Mouse (Mus musculus) liver, embryonic 15.5 days (tissue): ENCODE data around the gene Rin3. TPM values are rescaled to one million over a fixed set of nuclear protein-coding genes. Genes with fewer than 3 reads are reported as not detected.

Source experiments
- ATAC-seq: fragments of 200-750 bp; cut with Nextera tagmentation; 2 replicates; pipeline ENCODE4 v1.8.0; 2017; ENCODE audit warnings: moderate number of reproducible peaks, mild to moderate bottlenecking, moderate library complexity; ENCODE audit not compliant: insufficient read depth
- H3K27ac ChIP-seq: fragments of 300-500 bp; sonication (generic); replicated peaks from 2 replicates; pipeline ENCODE4 v1.5.1; 2015; ENCODE audit warnings: mild to moderate bottlenecking, inconsistent platforms
- H3K27me3 ChIP-seq: fragments of 300-500 bp; sonication (generic); 2 replicates; pipeline ENCODE4 v1.6.1; 2015; ENCODE audit warnings: mild to moderate bottlenecking, inconsistent platforms
- H3K36me3 ChIP-seq: fragments of 300-500 bp; sonication (generic); replicated peaks from 2 replicates; pipeline ENCODE4 v1.6.1; 2015; ENCODE audit warnings: moderate library complexity, mild to moderate bottlenecking, inconsistent platforms
- H3K4me1 ChIP-seq: fragments of 300-500 bp; sonication (generic); replicated peaks from 2 replicates; pipeline ENCODE4 v1.6.1; 2015; ENCODE audit warnings: inconsistent platforms
- H3K4me2 ChIP-seq: fragments of 300-500 bp; sonication (generic); 2 replicates; pipeline ENCODE4 v1.6.1; 2015; ENCODE audit warnings: moderate library complexity, mild to moderate bottlenecking, inconsistent platforms
- H3K4me3 ChIP-seq: fragments of 300-500 bp; sonication (generic); replicated peaks from 2 replicates; pipeline ENCODE4 v1.5.1; 2015; ENCODE audit warnings: mild to moderate bottlenecking, inconsistent platforms
- H3K9ac ChIP-seq: fragments of 300-500 bp; sonication (generic); 2 replicates; pipeline ENCODE4 v1.6.1; 2015; ENCODE audit warnings: moderate library complexity, mild to moderate bottlenecking, inconsistent platforms
- H3K9me3 ChIP-seq: fragments of 300-500 bp; sonication (generic); replicated peaks from 2 replicates; pipeline ENCODE4 v1.6.1; 2016; ENCODE audit warnings: inconsistent platforms
- WGBS: fragments of 180-500 bp; shearing (Covaris S2); methylation state at CpG from one replicate; pipeline ENCODE4 v1.1.7; 2015; ENCODE audit warnings: mixed read lengths; ENCODE audit not compliant: insufficient replicate concordance; 5-methylcytosine and 5-hydroxymethylcytosine counted together
- polyA plus RNA-seq: library from polyadenylated mRNA; unstranded; fragments of >200 nt; fragmentation: Nextera tagmentation; extraction: Ambion mirVana; gene quantifications from 2 replicates; pipeline ENCODE4 v1.2.1, GENCODE M21; 2015

Rin3 gene
- polyA plus RNA-seq, 1 experiment from 2014 or later, result 8.1 TPM

DNA sequence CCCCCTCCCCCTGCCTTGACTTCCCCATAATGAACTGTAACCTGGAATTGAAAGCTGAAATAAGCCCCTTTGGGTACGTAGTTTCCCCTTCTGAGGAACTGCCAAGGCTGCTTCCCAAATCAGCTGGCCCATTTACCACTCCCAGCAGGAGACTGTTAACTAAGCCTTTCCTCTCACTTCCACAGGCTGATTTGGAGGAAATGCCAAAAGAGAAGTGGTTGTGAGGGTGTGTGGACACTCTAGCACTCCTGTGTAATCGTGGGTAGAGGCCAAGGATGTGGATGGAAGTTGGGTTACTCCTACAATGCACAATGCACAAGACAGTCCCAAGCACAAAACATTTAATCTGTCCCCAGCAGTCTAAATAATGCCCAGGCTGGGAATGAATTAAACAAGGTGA is 722 bp upstream of the Rin3 start:
- peaks cover 25% of the 10 kb centered on the region for H3K27me3 ChIP-seq
- H3K4me1 ChIP-seq, result peaks cover 31% of the 10 kb centered on the region
- no peaks in the 10 kb centered on the region for H3K9me3 ChIP-seq
- no peak for ATAC-seq
- H3K4me2 ChIP-seq, result peak overlapping the region; percentile 62
- H3K9ac ChIP-seq, result no peak overlapping the region
- H3K36me3 ChIP-seq, result no peaks in the 10 kb centered on the region
- 26% methylated on average over 2 of the region's 2 CpGs for WGBS
- 0 out of 2 replicates have a peak overlapping the region, but pooled peaks have one; percentile 80 for H3K27ac ChIP-seq
- H3K4me3 ChIP-seq, result peak overlapping the region; percentile 60; the same call in 1 of the 2 replicates

DNA sequence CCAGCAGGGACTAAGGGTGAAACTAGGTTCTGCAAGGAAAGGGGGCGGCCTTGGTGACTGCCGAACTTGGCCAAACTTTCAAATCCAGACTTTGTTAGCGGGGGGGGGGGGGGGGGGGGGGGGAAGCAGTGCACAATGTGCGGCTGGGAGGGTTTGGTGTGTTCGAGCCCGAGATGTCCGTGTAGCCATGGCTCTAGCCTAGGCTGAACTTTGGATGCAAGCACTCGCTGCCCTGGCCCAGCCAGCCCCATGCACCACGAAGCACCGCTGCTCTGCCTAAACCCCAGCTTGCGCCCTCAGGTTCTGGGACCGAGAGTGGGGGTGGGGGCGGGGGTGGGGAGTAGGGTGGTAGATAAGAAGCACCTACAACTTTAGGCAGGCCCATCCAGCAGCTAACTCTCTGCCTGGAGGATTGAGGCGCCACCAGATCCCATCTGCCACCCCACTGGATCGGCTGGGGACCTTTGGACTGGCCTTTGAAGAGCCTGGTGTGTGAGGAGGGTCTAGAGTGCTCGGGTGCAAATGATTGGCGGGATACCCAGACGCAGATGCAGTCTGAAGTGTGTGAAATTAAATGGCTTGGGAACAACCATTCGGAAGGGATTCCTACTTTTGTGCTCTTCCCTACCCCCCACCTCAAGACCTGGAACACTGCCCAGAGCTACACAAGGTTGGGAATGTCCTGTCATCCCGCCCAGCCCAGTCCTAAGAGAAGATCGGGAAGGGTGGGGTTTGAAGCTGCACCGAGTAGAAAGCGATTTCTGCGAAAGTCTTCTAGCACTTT is 827 bp downstream of the Rin3 start:
- H3K4me2 ChIP-seq, result peak overlapping the region; percentile 62
- no peaks in the 10 kb centered on the region for H3K9me3 ChIP-seq
- no peaks in the 10 kb centered on the region for H3K36me3 ChIP-seq
- peak; percentile 58 for ATAC-seq
- H3K9ac ChIP-seq, result peak overlapping the region; percentile 47; the same call in 1 of the 2 replicates
- peaks cover 45% of the 10 kb centered on the region for H3K4me1 ChIP-seq
- H3K4me3 ChIP-seq, result peak overlapping the region; percentile 60
- H3K27ac ChIP-seq, result peak overlapping the region; percentile 80
- peaks cover 25% of the 10 kb centered on the region for H3K27me3 ChIP-seq
- 3% methylated on average over 21 of the region's 24 CpGs for WGBS

DNA sequence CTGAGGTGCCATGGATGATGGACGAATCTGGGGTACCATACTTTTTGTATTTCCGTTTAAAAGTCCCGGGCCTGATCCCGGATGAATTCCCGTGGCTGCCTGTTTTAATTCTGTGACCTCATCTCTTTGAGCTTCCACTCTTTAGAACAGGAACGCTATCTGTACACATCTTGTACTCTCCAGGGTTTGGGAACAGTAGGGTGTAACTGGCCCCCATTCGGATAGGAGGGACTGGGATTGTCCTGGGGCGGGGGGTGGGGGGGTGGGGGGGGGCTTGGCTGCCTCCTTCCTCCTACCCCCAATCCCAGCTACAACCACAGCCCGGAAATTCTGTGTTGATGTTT is 1.4 kb downstream of the Rin3 start:
- Histone ChIP-seq H3K9me3 (no peaks in the 10 kb centered on the region), H3K27ac (0 out of 2 replicates have a peak overlapping the region, but pooled peaks have one; percentile 80), H3K4me2 (peak overlapping the region; percentile 62), H3K36me3 (no peaks in the 10 kb centered on the region), H3K4me3 (peak overlapping the region; percentile 60), H3K4me1 (peaks cover 50% of the 10 kb centered on the region), H3K9ac (no peak overlapping the region), H3K27me3 (peaks cover 25% of the 10 kb centered on the region)
- no peak for ATAC-seq
- WGBS, result 13% methylated on average over 9 of the region's 9 CpGs

DNA sequence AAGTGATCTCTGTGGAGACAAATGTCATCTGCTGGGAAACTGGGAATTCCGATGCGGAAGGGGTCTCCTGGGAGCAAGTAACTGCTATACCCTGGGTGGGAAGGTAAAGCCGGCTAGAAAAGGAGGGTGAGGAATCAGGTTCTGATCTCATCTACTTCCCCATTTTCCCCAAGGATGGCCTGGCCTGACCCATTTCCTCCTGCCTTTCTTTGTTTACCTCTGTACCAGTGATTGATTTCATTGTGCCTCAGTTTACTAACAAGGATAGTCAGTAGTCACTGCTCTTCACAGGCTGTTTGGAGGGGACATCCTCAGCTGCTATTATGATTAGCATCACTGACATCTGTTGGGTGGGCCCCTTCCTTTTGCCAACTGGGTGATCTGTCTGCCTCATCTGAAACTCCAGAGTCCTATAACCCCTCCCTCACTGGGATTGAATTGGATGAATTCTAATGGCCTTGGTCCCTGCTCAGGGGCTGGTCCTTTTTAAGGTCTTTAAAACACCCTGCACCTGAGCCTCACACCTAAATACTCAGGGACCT is 1.8 kb downstream of the Rin3 start:
- Histone ChIP-seq H3K9ac (no peak overlapping the region), H3K27me3 (peaks cover 25% of the 10 kb centered on the region), H3K4me3 (peak overlapping the region; percentile 60), H3K4me1 (peaks cover 52% of the 10 kb centered on the region), H3K9me3 (no peaks in the 10 kb centered on the region), H3K36me3 (no peaks in the 10 kb centered on the region), H3K27ac (no peak overlapping the region), H3K4me2 (peak overlapping the region; percentile 62)
- no peak for ATAC-seq
- 27% methylated on average over 3 of the region's 3 CpGs for WGBS

DNA sequence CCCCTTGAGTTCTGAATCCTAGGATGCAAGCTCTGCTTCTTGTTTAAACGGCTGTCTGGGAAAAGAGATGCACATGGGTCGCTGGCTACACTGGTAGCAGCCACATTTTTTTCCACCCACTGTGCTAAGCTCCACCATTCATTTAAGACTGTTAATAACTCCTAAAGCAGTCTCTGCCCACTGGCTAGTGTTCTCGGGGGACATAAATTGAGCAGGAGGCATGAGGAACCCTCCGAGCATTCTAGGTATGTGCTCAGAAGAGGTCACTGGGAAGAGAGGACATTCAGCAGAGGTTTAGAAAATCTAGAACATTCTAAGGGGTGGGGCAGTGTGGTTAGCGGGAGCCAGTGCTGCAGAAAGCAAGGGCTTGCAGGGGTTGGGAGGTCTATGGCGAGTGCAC is 2.5 kb downstream of the Rin3 start:
- ATAC-seq, result no peak
- Histone ChIP-seq H3K4me1 (peaks cover 52% of the 10 kb centered on the region), H3K27ac (no peak overlapping the region), H3K4me2 (no peak overlapping the region), H3K27me3 (peaks cover 25% of the 10 kb centered on the region), H3K4me3 (no peak overlapping the region), H3K9ac (no peak overlapping the region), H3K9me3 (no peaks in the 10 kb centered on the region), H3K36me3 (no peaks in the 10 kb centered on the region)
- WGBS, result 49% methylated on average over 6 of the region's 6 CpGs

DNA sequence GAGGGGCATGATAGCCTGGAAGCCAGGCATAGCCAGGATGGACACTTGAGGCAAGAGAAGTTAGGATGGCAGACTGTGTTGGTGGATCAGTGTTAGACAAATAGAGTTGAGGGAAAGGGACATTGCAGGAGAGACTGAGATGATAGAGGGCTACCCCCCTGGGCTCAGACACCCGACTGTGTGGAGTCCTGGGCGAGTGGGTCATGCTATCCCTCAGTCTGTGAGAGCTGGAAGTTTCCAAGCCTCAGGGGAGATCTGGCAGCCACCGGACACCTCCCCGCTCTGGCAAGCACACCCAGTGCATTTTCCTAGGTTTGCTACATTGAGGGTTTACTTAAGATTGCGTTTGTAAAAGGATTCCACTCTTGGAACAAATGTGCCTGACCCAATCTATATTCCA is 2.9 kb downstream of the Rin3 start:
- peaks cover 52% of the 10 kb centered on the region for H3K4me1 ChIP-seq

DNA sequence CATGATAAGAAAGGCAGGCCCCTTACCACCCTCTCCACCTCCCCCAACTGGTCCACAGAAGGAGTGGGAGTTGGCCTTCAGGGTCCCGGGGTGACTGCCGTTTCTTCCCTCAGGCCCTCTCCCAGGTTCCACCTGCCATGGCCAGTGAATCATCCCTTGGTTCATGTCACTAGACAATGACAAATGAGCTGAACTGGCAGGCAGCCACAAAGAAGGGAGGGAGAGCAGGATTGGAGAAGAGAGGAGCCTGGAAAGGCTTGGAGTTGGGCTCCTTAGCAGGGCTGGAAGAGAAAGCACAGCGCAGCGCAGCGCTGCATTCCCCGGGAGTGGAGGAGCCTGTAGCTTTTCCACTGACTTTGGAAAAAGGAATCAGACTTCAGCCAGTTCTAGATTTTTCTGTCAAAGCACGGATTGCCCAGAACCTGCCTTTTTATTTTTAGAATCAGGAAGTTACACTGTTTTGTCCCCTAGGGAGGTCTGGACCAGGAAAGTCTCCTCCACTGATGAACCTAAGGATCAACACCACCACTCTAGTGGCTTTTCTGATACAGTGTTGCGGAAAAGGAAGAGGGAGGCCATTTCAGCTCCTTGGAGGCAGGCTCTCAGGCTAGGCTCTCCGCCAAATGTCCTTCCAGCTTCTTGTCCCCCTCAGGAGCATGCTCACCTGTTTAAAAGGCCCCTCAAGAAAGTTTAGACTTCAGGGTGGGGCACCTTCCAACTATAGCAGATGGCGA is 4.0 kb downstream of the Rin3 start:
- peaks cover 61% of the 10 kb centered on the region for H3K4me1 ChIP-seq
- H3K27me3 ChIP-seq, result peaks cover 25% of the 10 kb centered on the region
- peak overlapping the region; percentile 34; the same call in 1 of the 2 replicates for H3K27ac ChIP-seq
- no peak overlapping the region for H3K4me2 ChIP-seq
- H3K9ac ChIP-seq, result no peak overlapping the region
- H3K9me3 ChIP-seq, result no peaks in the 10 kb centered on the region
- 49% methylated on average over 10 of the region's 10 CpGs for WGBS
- no peak overlapping the region for H3K4me3 ChIP-seq
- H3K36me3 ChIP-seq, result no peaks in the 10 kb centered on the region
- ATAC-seq, result no peak

More for the DNA sequence above, 2.9 kb downstream of the Rin3 start:
- no peak for ATAC-seq
- H3K27ac ChIP-seq, result no peak overlapping the region
- H3K9me3 ChIP-seq, result no peaks in the 10 kb centered on the region
- WGBS, result 51% methylated on average over 5 of the region's 5 CpGs
- H3K4me3 ChIP-seq, result no peak overlapping the region
- H3K4me2 ChIP-seq, result no peak overlapping the region
- H3K9ac ChIP-seq, result no peak overlapping the region
- no peaks in the 10 kb centered on the region for H3K36me3 ChIP-seq
- peaks cover 25% of the 10 kb centered on the region for H3K27me3 ChIP-seq

DNA sequence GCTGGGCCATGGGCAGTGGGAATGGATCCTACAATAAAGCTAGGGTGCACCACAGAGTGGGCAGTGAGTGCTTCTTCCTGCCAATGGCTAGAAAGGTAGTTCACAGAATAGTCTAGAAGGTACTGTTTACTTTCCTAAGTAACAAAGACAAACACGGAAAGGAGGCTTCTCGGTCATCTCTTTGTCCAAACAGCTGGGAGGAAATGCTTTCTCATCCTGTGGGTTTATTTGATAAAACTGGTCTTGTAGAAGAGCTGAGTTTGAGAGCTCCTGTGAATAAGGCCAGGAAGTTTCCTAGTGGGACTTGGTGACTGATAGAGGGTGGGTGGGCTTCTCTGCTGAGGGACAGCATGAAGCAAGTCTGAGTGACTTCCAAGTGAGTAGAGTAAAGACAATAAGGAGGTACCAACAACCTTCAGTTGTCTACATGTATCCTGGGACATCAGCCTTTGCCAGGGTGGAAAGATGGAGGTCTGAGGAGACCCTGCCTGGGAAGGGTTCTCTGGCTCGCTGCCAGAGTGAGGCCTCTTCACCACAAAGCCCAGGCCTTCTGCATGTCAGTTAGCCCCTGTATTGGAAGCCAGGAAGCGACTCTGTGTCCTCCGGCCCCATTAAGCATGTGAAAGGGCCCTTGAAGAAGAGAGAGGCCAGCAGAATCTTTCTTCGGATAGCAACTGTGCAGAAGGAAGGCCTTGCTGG is 5.2 kb downstream of the Rin3 start:
- Histone ChIP-seq H3K9ac (no peak overlapping the region), H3K4me3 (no peak overlapping the region), H3K27me3 (peaks cover 18% of the 10 kb centered on the region), H3K27ac (no peak overlapping the region), H3K9me3 (no peaks in the 10 kb centered on the region), H3K36me3 (no peaks in the 10 kb centered on the region), H3K4me1 (peaks cover 68% of the 10 kb centered on the region), H3K4me2 (no peak overlapping the region)
- WGBS, result 17% methylated on average over 6 of the region's 6 CpGs
- ATAC-seq, result no peak

DNA sequence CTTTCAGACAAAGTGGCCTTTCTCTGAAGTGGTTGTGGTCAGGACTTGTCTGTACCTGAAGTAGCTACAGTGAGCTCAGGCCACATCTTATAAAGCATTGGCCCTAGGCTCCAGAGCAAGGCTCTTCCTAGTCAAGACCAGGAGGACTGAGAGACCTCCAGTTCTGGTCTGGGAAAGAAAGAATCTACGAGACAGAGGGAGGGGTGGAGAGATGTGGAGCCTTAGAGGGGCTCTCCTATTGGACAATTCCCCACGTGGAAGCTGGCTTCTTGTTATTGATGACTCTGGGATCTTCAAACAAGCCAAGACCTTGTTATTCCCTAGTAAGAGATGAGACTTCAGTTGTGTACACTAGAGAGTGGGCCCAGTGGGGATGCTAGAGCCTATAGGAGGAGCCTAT is 6.0 kb downstream of the Rin3 start:
- no peak for ATAC-seq
- Histone ChIP-seq H3K9me3 (no peaks in the 10 kb centered on the region), H3K4me1 (peaks cover 68% of the 10 kb centered on the region), H3K4me2 (no peak overlapping the region), H3K36me3 (no peaks in the 10 kb centered on the region), H3K4me3 (no peak overlapping the region), H3K9ac (no peak overlapping the region), H3K27ac (no peak overlapping the region), H3K27me3 (peaks cover 10% of the 10 kb centered on the region; the same call in 1 of the 2 replicates)
- WGBS, result 46% methylated on average over 2 of the region's 2 CpGs

DNA sequence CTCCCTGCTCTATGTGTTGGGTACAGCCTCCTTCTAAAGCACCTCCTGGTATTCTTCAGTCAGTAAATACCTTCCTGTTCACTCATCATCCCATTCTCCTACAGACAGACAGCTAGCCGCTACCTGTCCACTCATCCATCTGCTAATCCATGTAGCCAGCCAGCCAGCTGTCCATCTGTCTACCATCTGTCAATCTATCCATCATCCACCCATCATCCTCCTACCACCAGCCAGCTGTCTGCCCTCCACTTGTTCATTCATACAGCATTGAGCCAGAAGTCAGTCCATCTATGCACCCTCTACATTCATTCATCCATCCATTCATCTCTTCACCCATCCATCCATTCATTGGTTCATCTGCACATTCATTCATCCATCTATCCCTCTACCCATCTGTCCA is 6.7 kb downstream of the Rin3 start:
- Histone ChIP-seq H3K4me3 (no peak overlapping the region), H3K27ac (no peak overlapping the region), H3K4me1 (peaks cover 62% of the 10 kb centered on the region), H3K4me2 (no peak overlapping the region), H3K27me3 (0 out of 2 replicates have a peak, but pooled peaks cover 3% of the 10 kb centered on the region), H3K36me3 (no peaks in the 10 kb centered on the region), H3K9me3 (no peaks in the 10 kb centered on the region), H3K9ac (no peak overlapping the region)
- no peak for ATAC-seq
- 84% methylated on average over 1 of the region's 1 CpGs for WGBS

DNA sequence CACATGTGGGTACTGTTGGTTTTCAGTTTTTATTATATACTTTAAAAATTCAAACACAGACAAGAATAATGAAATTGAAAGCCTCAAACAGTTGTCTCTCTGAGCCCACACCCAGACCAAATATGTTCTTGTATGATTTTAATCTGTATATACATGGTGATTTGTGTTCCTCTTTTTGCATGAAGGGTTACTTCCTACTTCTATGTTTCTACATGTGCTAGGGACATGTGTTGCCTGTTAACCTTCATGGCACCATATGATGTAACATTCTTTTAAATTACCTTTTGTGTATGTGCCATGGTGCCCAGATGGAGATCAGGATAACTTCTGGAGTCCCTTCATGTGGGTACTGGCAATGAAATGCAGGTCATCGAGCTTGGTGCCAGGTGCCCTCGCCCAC is 7.8 kb downstream of the Rin3 start:
- no peak for ATAC-seq
- H3K9me3 ChIP-seq, result no peaks in the 10 kb centered on the region
- H3K9ac ChIP-seq, result no peak overlapping the region
- no peak overlapping the region for H3K4me2 ChIP-seq
- no peaks in the 10 kb centered on the region for H3K27me3 ChIP-seq
- H3K4me1 ChIP-seq, result peaks cover 57% of the 10 kb centered on the region
- H3K27ac ChIP-seq, result no peak overlapping the region
- 54% methylated on average over 2 of the region's 2 CpGs for WGBS
- H3K4me3 ChIP-seq, result no peak overlapping the region
- no peaks in the 10 kb centered on the region for H3K36me3 ChIP-seq
